Mouse (Mus musculus) embryonic fibroblast, embryonic 13.5 days (primary cell): ENCODE results near the gene Fkbp15.

Source experiments
- CTCF ChIP-seq: IDR thresholded peaks from 2 replicates; pipeline ENCODE4 v1.5.1; 2011; ENCODE audit warnings: mild to moderate bottlenecking, control low read depth, low read length, moderate library complexity, borderline replicate concordance; ENCODE audit not compliant: insufficient read depth
- POLR2A ChIP-seq: IDR thresholded peaks from 2 replicates; pipeline ENCODE4 v1.6.1; 2011; ENCODE audit warnings: low read depth, mild to moderate bottlenecking, control low read depth, low read length, moderate library complexity

- TF ChIP-seq CTCF (no peak), POLR2A (no peak)
Observed at GRCm38 (mm10) chr4:62267101-62267500, 93.2 kb downstream of the Fkbp15 start.
